Mouse (Mus musculus): Measurements from ENCODE around the gene Zcchc18.
"Not testable (repeated sequence)": the region's sequence is repeated elsewhere in the genome, so short reads cannot be mapped to it uniquely, and the experiment has no call there.

Zcchc18 gene

GRCm38 (mm10) chrX:136992978-136993547 is at the start of gene Zcchc18:
TSS of gene Zcchc18 (plus strand) at chrX:136993155.
- peak; percentile 14 for DNase-seq

GRCm38 (mm10) chrX:136957583-136958279 is 35.2 kb upstream of the Zcchc18 start:
- peak; percentile 31 for DNase-seq

- DNase-seq, result not testable (repeated sequence)
Observed at GRCm38 (mm10) chrX:136958300-136958699, 34.7 kb upstream of the Zcchc18 start.

- peak; percentile 17 for DNase-seq
Observed at GRCm38 (mm10) chrX:136959688-136960087, 33.3 kb upstream of the Zcchc18 start.

- DNase-seq, result not testable (repeated sequence)
Observed at GRCm38 (mm10) chrX:136975397-136975796, 17.6 kb upstream of the Zcchc18 start, which contains the start of gene Tmsb15b2. TSS of gene Tmsb15b2 (minus strand) at chrX:136975497.

- peak; percentile 81 for DNase-seq
Observed at GRCm38 (mm10) chrX:136976424-136977084, 16.4 kb upstream of the Zcchc18 start, which contains the start of the genes Tmsb15l and Tmsb15b1. TSS of gene Tmsb15l (minus strand) at chrX:136976869. TSS of gene Tmsb15b1 (minus strand) at chrX:136976874.

GRCm38 (mm10) chrX:136978616-136979015 is 14.3 kb upstream of the Zcchc18 start:
- peak; percentile 17 for DNase-seq

GRCm38 (mm10) chrX:136986039-136986438 is 6.9 kb upstream of the Zcchc18 start:
- DNase-seq, result no peak

- DNase-seq, result no peak
Observed at GRCm38 (mm10) chrX:136991274-136991673, 1.7 kb upstream of the Zcchc18 start.

GRCm38 (mm10) chrX:136992191-136992965 is 577 bp upstream of the Zcchc18 start:
- no peak for DNase-seq

- no peak for DNase-seq
Observed at GRCm38 (mm10) chrX:136993641-136994040, 686 bp downstream of the Zcchc18 start.

- DNase-seq, result no peak
Observed at GRCm38 (mm10) chrX:136996256-136996655, 3.3 kb downstream of the Zcchc18 start.

- DNase-seq, result peak; percentile 54
Observed at GRCm38 (mm10) chrX:137015099-137015709, 22.2 kb downstream of the Zcchc18 start.

- DNase-seq, result no peak
Observed at GRCm38 (mm10) chrX:137017668-137018067, 24.7 kb downstream of the Zcchc18 start.

GRCm38 (mm10) chrX:137019310-137019709 is 26.4 kb downstream of the Zcchc18 start:
- DNase-seq, result peak; percentile 69

- peak; percentile 15 for DNase-seq
Observed at GRCm38 (mm10) chrX:137030916-137031315, 38.0 kb downstream of the Zcchc18 start.

GRCm38 (mm10) chrX:137031726-137032125 is 38.8 kb downstream of the Zcchc18 start:
- DNase-seq, result no peak

- peak; percentile 8 for DNase-seq
Observed at GRCm38 (mm10) chrX:137034322-137034721, 41.4 kb downstream of the Zcchc18 start.

- DNase-seq, result peak; percentile 3
Observed at GRCm38 (mm10) chrX:137037470-137037999, 44.6 kb downstream of the Zcchc18 start.

- peak; percentile 82 for DNase-seq
Observed at GRCm38 (mm10) chrX:137038000-137038483, 45.1 kb downstream of the Zcchc18 start, which contains the start of gene Slc25a53. TSS of gene Slc25a53 (minus strand) at chrX:137038302.

GRCm38 (mm10) chrX:137038502-137038901 is 45.5 kb downstream of the Zcchc18 start:
- DNase-seq, result no peak
